Mouse (Mus musculus) CD4-positive, CD25-positive, alpha-beta regulatory T cell, adult 4 months (primary cell): Measurements from ENCODE around the gene Kcne3. TPM values are rescaled to one million over a fixed set of nuclear protein-coding genes. Genes with fewer than 3 reads are reported as not detected.

Experiments
- polyA plus RNA-seq, 2 experiments: library from polyadenylated mRNA; unstranded; fragments of 100-300 nt; shearing (Covaris generic); gene quantifications; one replicate each; pipeline ENCODE4 v1.2.1; 2017

Gene Kcne3
- polyA plus RNA-seq, 2 experiments from 2014 or later: not detected

Other genes with a start within 250 kb of the Kcne3 start
- 1 to 10 TPM; 6.2 to 9.5 TPM for gene Rnf169, start 196.1 kb upstream of the Kcne3 start, polyA plus RNA-seq
- not detected for gene Chrdl2, start 170.3 kb upstream of the Kcne3 start, polyA plus RNA-seq
- 10 to 100 TPM; 37.3 to 46.3 TPM for gene Pold3, start 54.9 kb upstream of the Kcne3 start, polyA plus RNA-seq
- gene Lipt2, start 17.2 kb upstream of the Kcne3 start, polyA plus RNA-seq: not detected
- 1 to 10 TPM; 4.9 to 5.1 TPM for gene Pgm2l1, start 50.9 kb downstream of the Kcne3 start, polyA plus RNA-seq
- gene P4ha3, start 109.0 kb downstream of the Kcne3 start, polyA plus RNA-seq: not detected
- 10 to 100 TPM; 34.1 to 35.9 TPM for gene C2cd3, start 195.7 kb downstream of the Kcne3 start, polyA plus RNA-seq
- 10 to 100 TPM; 20.8 to 23.7 TPM for gene Ppme1, start 195.8 kb downstream of the Kcne3 start, polyA plus RNA-seq